Mouse (Mus musculus) MEL (cell line): ENCODE measurements around the gene Fndc9. TPM values are rescaled to one million over a fixed set of nuclear protein-coding genes. Genes with fewer than 3 reads are reported as not detected.

ENCODE experiments used
- DNase-seq: peaks from one replicate; pipeline ENCODE4 v3.0.0; 2011; ENCODE audit warnings: low read depth, low spot score
- H3K27ac ChIP-seq: 2 replicates; pipeline ENCODE4 v1.5.1; 2012; ENCODE audit warnings: low read depth, mild to moderate bottlenecking, control low read depth, low read length, moderate library complexity; ENCODE audit not compliant: control insufficient read depth
- H3K27me3 ChIP-seq, 2 experiments: fragments of 150-350 bp in 1 of 2; sonication (generic) in 1 of 2; 2 replicates each; pipeline ENCODE4 v1.6.1; 2012; ENCODE audit warnings: low read length in 2 of 2, mild to moderate bottlenecking in 2 of 2, improper control_type of control experiment in 1 of 2, moderate library complexity in 1 of 2; ENCODE audit not compliant: insufficient read depth in 2 of 2, control insufficient read depth in 1 of 2
- H3K36me3 ChIP-seq, 2 experiments: 2 replicates each; pipeline ENCODE4 v1.6.1; 2012 to 2014; ENCODE audit warnings: low read length in 2 of 2, improper control_type of control experiment in 1 of 2, inconsistent platforms in 1 of 2, mild to moderate bottlenecking in 1 of 2; ENCODE audit not compliant: insufficient read depth in 2 of 2, control insufficient read depth in 1 of 2
- H3K4me1 ChIP-seq, 2 experiments: fragments of 150-350 bp in 1 of 2; sonication (generic) in 1 of 2; 2 replicates each; pipeline ENCODE4 v1.6.1; 2012; ENCODE audit warnings: low read length in 2 of 2, improper control_type of control experiment in 1 of 2, mild to moderate bottlenecking in 1 of 2; ENCODE audit not compliant: insufficient read depth in 2 of 2, control insufficient read depth in 1 of 2
- H3K4me3 ChIP-seq, 2 experiments: fragments of 150-350 bp in 1 of 2; sonication (generic) in 1 of 2; 2 replicates each; pipeline ENCODE4 v1.5.1; 2012; ENCODE audit warnings: low read depth in 2 of 2, low read length in 2 of 2, mild to moderate bottlenecking in 2 of 2, moderate library complexity in 2 of 2, control low read depth in 1 of 2, improper control_type of control experiment in 1 of 2; ENCODE audit not compliant: control insufficient read depth in 1 of 2, insufficient read depth in 1 of 2
- H3K79me2 ChIP-seq: 2 replicates; pipeline ENCODE4 v1.6.1; 2012; ENCODE audit warnings: mild to moderate bottlenecking, low read length, moderate library complexity; ENCODE audit not compliant: control insufficient read depth, poor library complexity, insufficient read depth
- H3K9ac ChIP-seq: 2 replicates; pipeline ENCODE4 v1.6.1; 2012; ENCODE audit warnings: low read depth, mild to moderate bottlenecking, control low read depth, low read length, moderate library complexity; ENCODE audit not compliant: control insufficient read depth, poor library complexity, severe bottlenecking
- H3K9me3 ChIP-seq: fragments of 150-350 bp; sonication (generic); replicated peaks from 2 replicates; pipeline ENCODE4 v1.6.1; 2012; ENCODE audit warnings: mild to moderate bottlenecking, low read length, improper control_type of control experiment, moderate library complexity; ENCODE audit not compliant: insufficient read depth
- BHLHE40 ChIP-seq: IDR thresholded peaks from 2 replicates; pipeline ENCODE4 v1.6.1; 2012; ENCODE audit warnings: low read depth, mild to moderate bottlenecking, inconsistent platforms, low read length, improper control_type of control experiment, borderline replicate concordance
- CHD1 ChIP-seq: IDR thresholded peaks from 2 replicates; pipeline ENCODE4 v1.6.1; 2012; ENCODE audit warnings: low read depth, mild to moderate bottlenecking, inconsistent platforms, low read length, improper control_type of control experiment
- CHD2 ChIP-seq: IDR thresholded peaks from 2 replicates; pipeline ENCODE4 v1.6.1; 2011; ENCODE audit warnings: low read length, improper control_type of control experiment
- CTCF ChIP-seq, 3 experiments: IDR thresholded peaks in 2 of 3; conservative IDR thresholded peaks in 1 of 3; 2 replicates each; pipeline ENCODE4 v1.5.1; 2011 to 2012; ENCODE audit warnings: low read length in 3 of 3, low read depth in 2 of 3, mild to moderate bottlenecking in 2 of 3, improper control_type of control experiment in 1 of 3, inconsistent platforms in 1 of 3, mixed read lengths in 1 of 3, moderate library complexity in 1 of 3; ENCODE audit not compliant: control insufficient read depth in 1 of 3, insufficient read depth in 1 of 3, poor library complexity in 1 of 3, severe bottlenecking in 1 of 3
- E2F4 ChIP-seq: IDR thresholded peaks from 2 replicates; pipeline ENCODE4 v1.6.1; 2011; ENCODE audit warnings: low read depth, low read length, improper control_type of control experiment, borderline replicate concordance
- ELF1 ChIP-seq: IDR thresholded peaks from 2 replicates; pipeline ENCODE4 v1.6.1; 2014; ENCODE audit warnings: low read depth, mild to moderate bottlenecking, inconsistent platforms, low read length, improper control_type of control experiment, moderate library complexity
- EP300 ChIP-seq, 2 experiments: IDR thresholded peaks; 2 replicates each; pipeline ENCODE4 v1.6.1; 2011; ENCODE audit warnings: improper control_type of control experiment in 2 of 2, low read length in 2 of 2, low read depth in 1 of 2, mild to moderate bottlenecking in 1 of 2
- ETS1 ChIP-seq: IDR thresholded peaks from 2 replicates; pipeline ENCODE4 v1.6.1; 2012; ENCODE audit warnings: low read depth, mild to moderate bottlenecking, inconsistent platforms, low read length, improper control_type of control experiment, moderate library complexity
- GATA1 ChIP-seq: IDR thresholded peaks from 2 replicates; pipeline ENCODE4 v1.6.1; 2011; ENCODE audit warnings: low read depth, low read length, improper control_type of control experiment
- HCFC1 ChIP-seq: IDR thresholded peaks from 2 replicates; pipeline ENCODE4 v1.6.1; 2012; ENCODE audit warnings: low read depth, mild to moderate bottlenecking, inconsistent platforms, low read length, improper control_type of control experiment, moderate library complexity
- JUND ChIP-seq: IDR thresholded peaks from 2 replicates; pipeline ENCODE4 v1.6.1; 2011; ENCODE audit warnings: low read depth, mild to moderate bottlenecking, improper control_type of control experiment, low read length
- KAT2A ChIP-seq: conservative IDR thresholded peaks from 2 replicates; pipeline ENCODE4 v1.6.1; 2012; ENCODE audit warnings: low read depth, low read length, improper control_type of control experiment, inconsistent platforms
- MAFK ChIP-seq: IDR thresholded peaks from 2 replicates; pipeline ENCODE4 v1.6.1; 2011; ENCODE audit warnings: low read depth, mild to moderate bottlenecking, low read length, improper control_type of control experiment, borderline replicate concordance
- MAX ChIP-seq: IDR thresholded peaks from 2 replicates; pipeline ENCODE4 v1.6.1; 2011; ENCODE audit warnings: low read length, improper control_type of control experiment
- MAZ ChIP-seq: IDR thresholded peaks from 2 replicates; pipeline ENCODE4 v1.6.1; 2012; ENCODE audit warnings: low read depth, mild to moderate bottlenecking, inconsistent platforms, low read length, improper control_type of control experiment
- MEF2A ChIP-seq: IDR thresholded peaks from 2 replicates; pipeline ENCODE4 v1.6.1; 2014; ENCODE audit warnings: low read depth, mild to moderate bottlenecking, inconsistent platforms, low read length, improper control_type of control experiment; ENCODE audit not compliant: poor library complexity, insufficient replicate concordance, severe bottlenecking; ENCODE audit errors: extremely low read depth
- MXI1 ChIP-seq: IDR thresholded peaks from 2 replicates; pipeline ENCODE4 v1.6.1; 2011; ENCODE audit warnings: mild to moderate bottlenecking, low read depth, low read length, improper control_type of control experiment
- MYB ChIP-seq: IDR thresholded peaks from 2 replicates; pipeline ENCODE4 v1.6.1; 2011; ENCODE audit warnings: mild to moderate bottlenecking, low read depth, low read length, improper control_type of control experiment
- NELFE ChIP-seq: IDR thresholded peaks from 2 replicates; pipeline ENCODE4 v1.6.1; 2011; ENCODE audit warnings: low read depth, low read length, improper control_type of control experiment
- NRF1 ChIP-seq: IDR thresholded peaks from 2 replicates; pipeline ENCODE4 v1.6.1; 2014; ENCODE audit warnings: low read depth, mild to moderate bottlenecking, inconsistent platforms, low read length, improper control_type of control experiment, moderate library complexity; ENCODE audit not compliant: poor library complexity, insufficient read depth, severe bottlenecking
- POLR2A ChIP-seq, 2 experiments: IDR thresholded peaks; 2 replicates each; pipeline ENCODE4 v1.6.1; 2011 to 2012; ENCODE audit warnings: low read length in 2 of 2, mild to moderate bottlenecking in 2 of 2, control low read depth in 1 of 2, improper control_type of control experiment in 1 of 2, low read depth in 1 of 2, moderate library complexity in 1 of 2; ENCODE audit not compliant: control insufficient read depth in 1 of 2, insufficient read depth in 1 of 2, poor library complexity in 1 of 2
- POLR2AphosphoS2 ChIP-seq: IDR thresholded peaks from 2 replicates; pipeline ENCODE4 v1.6.1; 2011; ENCODE audit warnings: low read length, improper control_type of control experiment
- POLR2AphosphoS5 ChIP-seq: IDR thresholded peaks from 2 replicates; pipeline ENCODE4 v1.6.1; 2012; ENCODE audit warnings: low read depth, borderline replicate concordance, mild to moderate bottlenecking, inconsistent platforms, low read length, moderate library complexity, mixed read lengths
- RAD21 ChIP-seq: IDR thresholded peaks from 2 replicates; pipeline ENCODE4 v1.6.1; 2011; ENCODE audit warnings: mild to moderate bottlenecking, low read depth, low read length, improper control_type of control experiment
- RCOR1 ChIP-seq: IDR thresholded peaks from 2 replicates; pipeline ENCODE4 v1.6.1; 2012; ENCODE audit warnings: low read depth, mild to moderate bottlenecking, inconsistent platforms, low read length, improper control_type of control experiment
- SIN3A ChIP-seq: IDR thresholded peaks from 2 replicates; pipeline ENCODE4 v1.6.1; 2012; ENCODE audit warnings: low read length, improper control_type of control experiment, inconsistent platforms
- SMC3 ChIP-seq: IDR thresholded peaks from 2 replicates; pipeline ENCODE4 v1.6.1; 2011; ENCODE audit warnings: low read depth, low read length, improper control_type of control experiment
- TAL1 ChIP-seq: IDR thresholded peaks from 2 replicates; pipeline ENCODE4 v1.6.1; 2012; ENCODE audit warnings: mild to moderate bottlenecking, inconsistent platforms, low read length, moderate library complexity, mixed read lengths
- TBP ChIP-seq: IDR thresholded peaks from 2 replicates; pipeline ENCODE4 v1.8.0; 2011; ENCODE audit warnings: low read depth, low read length, improper control_type of control experiment
- TCF12 ChIP-seq: IDR thresholded peaks from 2 replicates; pipeline ENCODE4 v1.6.1; 2014; ENCODE audit warnings: low read depth, mild to moderate bottlenecking, inconsistent platforms, low read length, improper control_type of control experiment, moderate library complexity
- UBTF ChIP-seq: IDR thresholded peaks from 2 replicates; pipeline ENCODE4 v1.6.1; 2012; ENCODE audit warnings: low read depth, mild to moderate bottlenecking, inconsistent platforms, low read length, improper control_type of control experiment, moderate library complexity, borderline replicate concordance; ENCODE audit not compliant: insufficient read depth
- USF1 ChIP-seq: IDR thresholded peaks from 2 replicates; pipeline ENCODE4 v1.6.1; 2014; ENCODE audit warnings: low read depth, mild to moderate bottlenecking, inconsistent platforms, low read length, improper control_type of control experiment, moderate library complexity
- USF2 ChIP-seq, 2 experiments: IDR thresholded peaks; 2 replicates each; pipeline ENCODE4 v1.6.1; 2011 to 2012; ENCODE audit warnings: improper control_type of control experiment in 2 of 2, low read length in 2 of 2, borderline replicate concordance in 1 of 2, inconsistent platforms in 1 of 2, low read depth in 1 of 2, mild to moderate bottlenecking in 1 of 2; ENCODE audit not compliant: insufficient read depth in 1 of 2
- ZC3H11A ChIP-seq: IDR thresholded peaks from 2 replicates; pipeline ENCODE4 v1.6.1; 2012; ENCODE audit warnings: low read depth, mild to moderate bottlenecking, inconsistent platforms, low read length, improper control_type of control experiment
- ZKSCAN1 ChIP-seq: IDR thresholded peaks from 2 replicates; pipeline ENCODE4 v1.6.1; 2012; ENCODE audit warnings: low read depth, mild to moderate bottlenecking, inconsistent platforms, low read length, improper control_type of control experiment, moderate library complexity
- ZMIZ1 ChIP-seq: IDR thresholded peaks from 2 replicates; pipeline ENCODE4 v1.6.1; 2012; ENCODE audit warnings: low read depth, mild to moderate bottlenecking, inconsistent platforms, low read length, improper control_type of control experiment, moderate library complexity
- ZNF384 ChIP-seq: IDR thresholded peaks from 2 replicates; pipeline ENCODE4 v1.6.1; 2012; ENCODE audit warnings: low read depth, mild to moderate bottlenecking, inconsistent platforms, low read length, improper control_type of control experiment
- polyA plus RNA-seq, 2 experiments: library from polyadenylated mRNA; stranded (reverse) in 1 of 2; unstranded in 1 of 2; fragments of >175 nt in 1 of 2; fragments of >200 nt in 1 of 2; gene quantifications; 2 replicates each; pipeline versions ENCODE4 v1.2.1 to v1.2.4; 2012; ENCODE audit warnings: low replicate concordance in 2 of 2, low read depth in 1 of 2; ENCODE audit not compliant: insufficient read length in 2 of 2, insufficient read depth in 1 of 2, missing spikeins in 1 of 2
- total RNA-seq: library from RNA; depleted of rRNA; stranded (reverse); fragments of 300-350 nt; gene quantifications from 2 replicates; pipeline ENCODE4 v1.2.3, GENCODE M21; 2012

The Fndc9 gene
- total and polyA plus RNA-seq, 3 experiments: 0.08 to 0.35 TPM; not detected in 1

- Histone ChIP-seq H3K27ac (peak overlapping the region; percentile 66), H3K9me3 (no peaks in the 10 kb centered on the region), H3K27me3 (no peaks in the 10 kb centered on the region), H3K79me2 (no peaks in the 10 kb centered on the region), H3K36me3 (peaks cover 3 to 10% of the 10 kb centered on the region in 2 experiments), H3K4me1 (peaks cover 4 to 10% of the 10 kb centered on the region in 2 experiments), H3K4me3 (no peak overlapping the region), H3K9ac (peak overlapping the region; percentile 61)
- DNase-seq: peak; percentile 86
- TF ChIP-seq NELFE: peak; percentile 40; the same call in 1 of the 2 replicates
- TF ChIP-seq TCF12: peak; percentile 30; the same call in 1 of the 2 replicates
- TF ChIP-seq MXI1: peak; percentile 100
- TF ChIP-seq HCFC1: peak; percentile 53
- no peak for TF ChIP-seq E2F4
- no peak for TF ChIP-seq JUND
- TF ChIP-seq CTCF (IDR thresholded peaks at IDR 0.05 in 2 of 3, conservative IDR thresholded peaks at IDR 0.05 in 1 of 3; ENCODE audit: control insufficient read depth in 1 of 3, insufficient read depth in 1 of 3, low read depth in 2 of 3, low read length in 3 of 3, poor library complexity in 1 of 3, severe bottlenecking in 1 of 3): no peak
- TF ChIP-seq ZC3H11A: no peak
- peak; percentile 97 for TF ChIP-seq SIN3A
- peak in 1 of 2 experiments; percentile 59; a peak in 2 of 4 replicates for TF ChIP-seq POLR2A (IDR thresholded peaks at IDR 0.05; ENCODE audit: control insufficient read depth in 1 of 2, insufficient read depth in 1 of 2, low read depth in 1 of 2, low read length in 2 of 2, poor library complexity in 1 of 2)
- no peak for TF ChIP-seq ELF1
- TF ChIP-seq UBTF: no peak
- TF ChIP-seq NRF1: no peak
- TF ChIP-seq POLR2AphosphoS5: no peak
- TF ChIP-seq CHD1: no peak
- peak; percentile 100 for TF ChIP-seq MAX
- peak; percentile 78 for TF ChIP-seq ETS1
- TF ChIP-seq SMC3: no peak
- TF ChIP-seq POLR2AphosphoS2: 0 out of 2 replicates have a peak, but pooled peaks have one; percentile 31
- TF ChIP-seq RAD21: no peak
- TF ChIP-seq GATA1: no peak
- TF ChIP-seq ZKSCAN1: no peak
- TF ChIP-seq MYB: no peak
- peak in 1 of 2 experiments; percentile 70; a peak in 2 of 4 replicates for TF ChIP-seq EP300 (IDR thresholded peaks at IDR 0.05; ENCODE audit: low read depth in 1 of 2, low read length in 2 of 2)
- peak; percentile 76 for TF ChIP-seq BHLHE40
- TF ChIP-seq TBP: peak; percentile 41
- TF ChIP-seq CHD2: peak; percentile 39; the same call in 1 of the 2 replicates
- peak in 1 of 2 experiments; percentile 67; a peak in 1 of 4 replicates for TF ChIP-seq USF2 (IDR thresholded peaks at IDR 0.05; ENCODE audit: borderline replicate concordance in 1 of 2, insufficient read depth in 1 of 2, low read depth in 1 of 2, low read length in 2 of 2)
- TF ChIP-seq RCOR1: no peak
- TF ChIP-seq MEF2A: no peak
- 0 out of 2 replicates have a peak, but pooled peaks have one; percentile 45 for TF ChIP-seq MAZ
- no peak for TF ChIP-seq ZMIZ1
- peak; percentile 94 for TF ChIP-seq ZNF384
- peak; percentile 92 for TF ChIP-seq USF1
- TF ChIP-seq MAFK: no peak
- TF ChIP-seq KAT2A: no peak
- TF ChIP-seq TAL1: no peak
These were observed 51.5 kb downstream of the Fndc9 start for GRCm38 (mm10) chr11:46286803-46287202.
